Mouse (Mus musculus) layer of hippocampus, postnatal 14 days (tissue): ENCODE data around the gene Zfp52. TPM values are rescaled to one million over a fixed set of nuclear protein-coding genes. Genes with fewer than 3 reads are reported as not detected.

Experiments
- DNase-seq, 2 experiments: peaks; one replicate each; pipeline ENCODE4 v3.0.0; 2021 to 2022; ENCODE audit warnings: low spot score in 2 of 2, mixed read lengths in 1 of 2
- total RNA-seq, 2 experiments: library from RNA; stranded (reverse); gene quantifications; 2 replicates each; pipeline ENCODE4 v1.2.3; 2021

Gene Zfp52
- total RNA-seq, 2 experiments from 2014 or later: 6.9 to 7.2 TPM

- no peak for DNase-seq
These were observed 1.3 kb downstream of the Zfp52 start for GRCm38 (mm10) chr17:21536676-21537075.

- no peak for DNase-seq
These were observed 22.5 kb downstream of the Zfp52 start for GRCm38 (mm10) chr17:21557831-21558230.

GRCm38 (mm10) chr17:21566220-21566619, 30.9 kb downstream of the Zfp52 start:
- DNase-seq: peak; percentile 36 to 72

GRCm38 (mm10) chr17:21566728-21567349, 31.5 kb downstream of the Zfp52 start, which contains the start of gene Zfp948:
Zfp948 (plus strand) TSS chr17:21567008.
- DNase-seq: peak; percentile 70 to 87

- DNase-seq: no peak
These were observed 32.4 kb downstream of the Zfp52 start for GRCm38 (mm10) chr17:21567696-21568095.

- DNase-seq: no peak
These were observed 43.7 kb downstream of the Zfp52 start for GRCm38 (mm10) chr17:21579080-21579479.

GRCm38 (mm10) chr17:21579493-21580175, 44.3 kb downstream of the Zfp52 start:
- peak in 1 of 2 experiments; percentile 52 for DNase-seq

- no peak for DNase-seq
These were observed 50.2 kb downstream of the Zfp52 start for GRCm38 (mm10) chr17:21585521-21585920.

Other genes with a start within 250 kb of the Zfp52 start
- not detected for gene Vmn1r237, start 223.7 kb upstream of the Zfp52 start, total RNA-seq
- 1 to 10 TPM; 1.5 to 1.7 TPM for gene Zfp677, start 151.8 kb upstream of the Zfp52 start, total RNA-seq
- 1 to 10 TPM in 1 of 2 experiments, under 1 TPM in 1; 0.81 to 1.2 TPM for gene Zfp54, start 112.3 kb upstream of the Zfp52 start, total RNA-seq
- gene Zfp51, start 85.2 kb upstream of the Zfp52 start, total RNA-seq: 1 to 10 TPM; 3.8 to 3.9 TPM
- gene Zfp53, start 46.5 kb upstream of the Zfp52 start, total RNA-seq: 1 to 10 TPM; 4.0 TPM
- gene Zfp948, start 31.5 kb downstream of the Zfp52 start, total RNA-seq: 10 to 100 TPM; 12.9 to 13.4 TPM
- 1 to 10 TPM; 7.4 to 9.8 TPM for gene Zfp983, start 115.1 kb downstream of the Zfp52 start, total RNA-seq
- gene Gm10226, start 156.3 kb downstream of the Zfp52 start, total RNA-seq: 1 to 10 TPM; 6.7 to 7.1 TPM
- gene Zfp760, start 172.2 kb downstream of the Zfp52 start, total RNA-seq: 1 to 10 TPM; 8.8 to 8.9 TPM
- 1 to 10 TPM; 4.4 to 5.4 TPM for gene Zfp229, start 195.3 kb downstream of the Zfp52 start, total RNA-seq